Mouse (Mus musculus) c-Kit-positive CD71-negative TER-119-negative erythroid progenitor cells, embryonic 14.5 days (primary cell): ENCODE measurements around the gene Dis3l.
A peak's percentile ranks its signal among the peaks of the same experiment; 100 is the strongest.
"Not testable (repeated sequence)": the region's sequence is repeated elsewhere in the genome, so short reads cannot be mapped to it uniquely, and the experiment has no call there.

ENCODE experiments used
- DNase-seq: peaks from one replicate; pipeline ENCODE4 v3.0.0-alpha.2; 2013; ENCODE audit warnings: low read depth

Gene Dis3l

DNA sequence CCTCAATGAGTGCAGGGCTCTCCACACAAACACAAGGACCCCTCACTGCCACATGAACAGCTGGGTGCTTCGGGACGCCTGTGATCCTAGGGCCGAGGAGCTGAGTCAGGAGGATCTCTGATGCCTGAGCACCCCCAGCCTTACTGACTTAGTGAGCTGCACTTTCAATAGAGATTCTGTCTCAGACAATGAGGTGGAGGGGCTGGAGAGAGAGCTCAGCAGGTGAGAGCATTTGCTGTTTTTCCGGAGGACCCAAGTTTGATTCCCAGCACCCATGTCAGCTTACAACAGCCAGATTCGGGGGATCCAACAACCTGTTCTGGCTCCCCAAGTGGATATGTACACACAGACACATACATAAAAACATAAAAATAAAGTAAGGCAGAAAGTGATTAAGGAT lies 24.1 kb downstream of the Dis3l start:
- no peak for DNase-seq

DNA sequence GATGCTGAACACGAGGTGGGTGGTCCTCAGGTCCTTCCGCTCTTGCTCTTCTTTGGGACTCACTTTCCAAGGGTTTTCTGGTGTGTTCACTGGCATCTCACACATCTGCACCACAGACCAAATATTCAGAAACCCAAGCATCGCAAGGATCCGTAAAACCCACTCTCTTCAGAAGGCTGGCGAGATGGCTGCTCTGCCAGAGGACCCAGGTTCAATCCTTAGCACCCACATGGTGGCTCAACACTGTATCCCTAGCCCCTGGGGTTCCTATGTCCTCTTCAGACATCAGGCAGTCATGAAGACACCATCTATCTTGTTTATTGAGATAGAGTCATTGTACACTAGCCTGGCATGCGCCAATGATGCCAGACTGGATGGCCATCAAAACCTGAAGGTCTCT lies 26.4 kb downstream of the Dis3l start:
- no peak for DNase-seq

DNA sequence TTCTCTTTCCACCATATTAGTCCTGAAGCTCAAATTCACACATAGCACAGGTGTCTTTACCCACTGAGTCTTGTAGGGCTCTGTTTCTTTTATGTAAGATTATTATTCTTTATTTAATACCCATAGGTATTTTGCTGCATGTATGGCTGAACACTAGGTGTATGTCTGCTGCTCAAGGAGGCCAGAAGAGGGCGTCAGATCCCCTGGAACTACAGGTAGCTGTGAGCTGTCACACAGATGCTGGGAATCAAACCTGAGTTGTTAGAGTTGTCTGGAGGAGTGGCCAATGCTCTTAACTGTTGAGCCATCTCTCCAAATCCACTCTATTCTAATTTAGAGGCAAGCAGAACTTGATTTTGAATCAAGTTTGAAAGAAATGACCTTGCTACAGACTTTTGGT lies 29.0 kb downstream of the Dis3l start:
- no peak for DNase-seq

DNA sequence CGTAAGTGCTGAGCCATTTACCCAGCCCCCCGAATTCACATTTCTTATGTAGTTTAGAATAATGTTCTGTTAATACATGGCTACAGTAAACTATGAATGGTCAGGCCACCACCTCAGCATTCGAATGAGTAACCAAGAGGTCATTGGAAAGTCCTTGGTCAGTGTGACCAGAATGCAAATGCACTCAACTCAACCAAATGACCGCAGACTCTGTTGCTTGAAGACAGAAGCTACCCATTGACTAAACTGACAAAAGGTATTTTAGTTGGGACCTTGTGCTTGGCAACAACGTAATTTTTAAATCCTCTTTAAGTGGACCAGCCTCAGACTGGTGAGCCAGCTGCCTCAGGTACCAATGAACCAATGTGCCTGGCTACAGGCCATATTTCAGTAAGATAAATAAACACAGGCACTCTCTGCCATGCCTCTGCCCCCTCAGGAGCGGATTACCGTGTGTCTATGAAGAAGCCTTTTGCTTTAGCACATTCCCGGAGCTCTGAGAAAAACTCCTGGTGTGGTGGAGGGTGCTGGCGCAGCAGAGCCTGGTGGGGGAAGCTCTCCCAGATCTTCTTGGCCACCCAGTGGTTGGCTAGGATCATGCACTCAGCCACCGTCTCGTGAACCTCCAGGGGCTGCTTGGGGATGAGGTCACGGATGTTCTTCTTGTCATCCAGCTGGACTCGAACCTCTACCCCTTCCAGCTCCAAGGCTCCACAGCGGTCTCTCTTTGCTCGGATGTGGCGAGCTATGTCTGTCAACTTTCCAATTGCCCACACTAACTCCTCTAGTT lies 29.9 kb downstream of the Dis3l start:
- no peak for DNase-seq

DNA sequence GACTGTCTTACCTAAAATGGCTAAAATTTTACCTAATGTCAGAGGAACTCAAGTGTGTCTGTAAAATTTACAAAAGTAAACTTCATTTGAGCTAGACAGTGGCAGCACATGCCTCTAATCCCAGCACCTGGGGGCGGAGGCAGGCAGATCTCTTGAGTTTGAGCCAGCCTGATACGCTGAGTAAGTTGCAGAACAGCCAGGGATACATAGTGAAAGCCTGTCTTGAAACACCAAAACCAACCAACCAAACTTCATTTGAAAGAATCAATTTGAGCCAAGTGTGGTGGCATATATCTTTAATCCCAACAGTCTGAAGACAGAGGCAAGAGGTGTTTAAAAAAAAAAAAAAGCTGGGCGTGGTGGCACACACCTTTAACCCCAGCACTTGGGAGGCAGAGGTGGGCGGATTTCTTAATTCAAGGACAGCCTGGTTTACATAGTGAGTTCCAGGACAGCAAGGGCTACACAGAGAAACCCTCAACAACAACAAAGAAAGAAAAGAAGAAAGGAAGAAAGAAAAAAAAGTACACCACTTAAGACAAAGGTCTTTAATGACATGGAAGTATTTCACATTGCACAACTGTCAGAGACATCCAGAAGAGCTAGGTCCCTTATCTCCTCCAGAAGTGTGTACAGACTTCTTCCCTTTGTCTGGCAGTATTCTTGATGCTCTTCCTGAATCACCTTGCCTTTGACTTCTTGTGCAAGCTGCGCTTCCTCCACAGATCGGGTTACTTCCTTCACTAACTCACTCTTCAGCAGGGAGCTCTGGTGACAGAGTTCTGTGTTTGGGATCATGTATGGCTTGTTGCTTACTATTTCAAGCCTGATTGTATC lies 34.4 kb downstream of the Dis3l start:
- no peak for DNase-seq

DNA sequence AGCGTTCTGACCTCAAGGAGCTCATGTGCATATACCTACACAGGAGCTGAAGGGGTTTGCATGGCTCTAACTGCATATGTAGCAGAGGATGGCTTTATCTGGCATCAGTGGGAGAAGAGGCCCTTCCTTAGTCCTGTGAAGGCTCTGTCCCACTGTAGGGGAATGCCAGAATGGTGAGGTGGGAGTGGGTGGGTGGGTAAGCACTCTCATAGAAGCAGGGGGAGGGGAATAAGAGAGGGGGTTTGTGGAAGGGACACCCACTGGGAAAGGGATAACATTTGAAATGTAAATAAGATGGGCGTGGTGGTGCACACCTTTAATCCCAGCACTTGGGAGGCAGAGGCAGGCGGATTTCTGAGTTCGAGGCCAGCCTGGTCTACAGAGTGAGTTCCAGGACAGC lies 38.0 kb downstream of the Dis3l start:
- not testable (repeated sequence) for DNase-seq

DNA sequence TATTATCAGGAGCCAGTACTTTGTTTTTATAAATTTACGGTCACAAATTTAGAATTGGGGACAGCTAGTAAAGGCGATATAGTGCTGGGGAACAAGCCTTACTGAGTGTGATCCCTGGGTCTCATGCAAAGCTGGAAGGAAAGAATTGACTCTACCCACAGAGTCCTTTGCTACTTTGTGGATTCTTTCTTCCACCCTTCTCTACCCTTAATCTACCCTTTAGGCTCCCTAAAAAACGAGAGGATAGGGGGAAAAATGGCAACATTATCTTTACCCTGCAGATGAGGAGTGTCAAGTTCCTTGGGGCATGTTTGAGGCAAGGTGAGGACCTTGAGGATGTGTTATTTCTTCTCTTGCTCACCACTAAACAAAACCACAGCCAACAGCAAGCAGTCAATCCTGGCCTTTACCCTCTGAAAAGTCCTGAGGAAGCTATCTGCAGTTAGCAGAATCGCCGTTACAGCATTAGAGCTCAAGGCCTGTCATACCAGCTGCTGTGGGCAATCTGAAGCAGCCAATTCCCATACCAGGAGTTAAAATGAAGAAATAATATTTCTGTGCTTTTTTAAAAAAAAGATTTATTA lies 58.6 kb downstream of the Dis3l start:
- peak; percentile 28 for DNase-seq

DNA sequence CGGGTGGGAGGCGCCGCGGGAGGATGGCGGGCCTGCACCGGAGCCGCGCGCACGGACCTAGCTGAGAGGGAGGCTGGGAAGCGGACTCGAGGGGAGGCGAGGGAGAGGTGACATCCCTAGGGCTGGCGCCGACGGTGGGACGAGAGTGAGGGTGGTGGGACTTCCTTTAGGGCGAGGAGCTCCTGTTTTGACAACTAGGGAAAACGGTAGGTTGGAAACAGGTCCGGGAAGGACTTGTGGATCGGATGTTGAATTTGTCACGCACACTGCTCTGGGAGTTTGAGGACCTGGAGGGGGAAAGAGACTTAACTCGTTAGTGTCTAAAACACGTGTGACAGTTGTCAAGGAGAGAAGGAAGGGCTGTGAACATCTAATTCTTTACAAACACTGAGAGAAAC lies 59.3 kb downstream of the Dis3l start:
- no peak for DNase-seq

DNA sequence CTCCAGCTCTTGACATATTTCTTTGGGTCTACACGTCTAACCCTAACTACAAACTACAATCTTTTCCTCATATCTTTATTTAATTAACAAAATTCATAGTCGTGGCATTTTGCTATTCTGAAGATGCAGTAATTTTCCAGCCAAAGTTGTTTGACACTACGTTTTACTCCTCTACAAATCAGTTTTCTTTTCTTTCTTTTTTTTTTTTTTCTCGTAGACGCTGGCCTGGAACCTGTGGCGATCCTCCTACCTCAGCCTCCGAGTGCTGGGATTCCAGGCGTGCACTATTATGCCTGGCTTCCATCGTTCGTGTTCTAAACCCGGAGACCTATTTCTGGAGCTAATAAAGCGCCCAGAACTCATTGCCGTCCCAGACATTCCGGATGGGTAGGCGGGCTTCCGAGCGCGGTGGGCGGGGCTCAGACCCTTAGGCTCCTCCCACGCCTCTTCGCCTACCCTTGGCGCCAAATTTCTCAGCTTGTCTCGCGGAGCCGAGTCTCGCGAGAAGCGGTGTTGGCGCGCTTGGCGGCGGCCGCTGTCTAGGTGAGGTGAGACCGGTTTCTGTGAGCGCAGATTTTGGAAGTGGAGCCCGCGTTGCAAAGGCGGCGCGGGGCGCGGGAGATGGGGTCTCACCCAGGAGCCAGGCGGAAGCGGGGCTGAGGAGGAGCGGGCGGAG lies 59.8 kb downstream of the Dis3l start, which contains the start of gene Tipin:
Tipin (plus strand) TSS at position 477 of the 676 bp plus-strand sequence.
- peak; percentile 91 for DNase-seq

DNA sequence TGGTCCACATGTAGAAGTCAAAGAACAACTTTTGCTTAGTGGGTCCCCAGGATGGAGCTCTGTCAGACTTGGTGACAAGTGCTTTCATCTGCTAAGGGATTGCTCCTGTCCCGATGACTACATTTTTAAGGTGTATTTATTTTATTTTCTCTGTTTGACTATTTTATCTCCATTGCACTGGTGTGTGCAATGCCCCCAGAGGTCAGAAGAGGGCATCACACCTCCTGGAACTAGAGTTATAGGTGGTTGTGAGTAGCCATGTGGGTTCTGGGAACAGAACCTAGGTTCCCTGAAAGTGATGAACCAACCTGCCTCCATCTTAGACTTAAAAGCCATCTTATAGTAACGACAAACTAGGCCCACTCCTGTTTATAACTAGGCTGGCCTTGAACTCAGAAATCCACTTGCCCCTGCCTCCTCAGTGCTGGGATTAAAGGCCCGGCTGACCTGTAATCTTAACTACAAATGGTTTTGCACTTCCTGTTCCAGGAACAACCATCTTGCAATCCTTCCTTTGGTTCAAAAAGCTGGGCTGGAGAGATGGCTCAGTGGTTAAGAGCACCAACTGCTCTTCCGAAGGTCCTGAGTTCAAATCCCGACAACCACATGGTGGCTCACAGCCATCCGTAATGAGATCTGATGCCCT lies 62.3 kb downstream of the Dis3l start:
- DNase-seq = no peak

DNA sequence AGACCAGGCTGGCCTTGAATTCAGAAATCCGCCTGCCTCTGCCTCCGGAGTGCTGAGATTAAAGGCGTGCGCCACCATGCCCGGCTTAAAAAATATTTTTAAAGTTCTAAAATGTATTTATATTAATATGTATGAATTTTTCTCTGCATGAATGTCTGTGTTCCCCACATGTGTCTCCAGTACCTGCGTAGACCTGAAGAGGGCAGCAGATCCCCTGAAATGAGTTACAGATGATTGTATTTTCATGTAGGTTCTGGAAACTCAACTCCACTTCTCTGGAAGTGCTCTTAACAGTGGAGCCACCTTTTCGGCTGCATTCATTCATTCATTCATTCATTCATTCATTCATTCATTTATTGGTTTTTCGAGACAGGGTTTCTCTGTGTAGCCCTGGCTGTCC lies 63.4 kb downstream of the Dis3l start:
- DNase-seq = peak; percentile 85

DNA sequence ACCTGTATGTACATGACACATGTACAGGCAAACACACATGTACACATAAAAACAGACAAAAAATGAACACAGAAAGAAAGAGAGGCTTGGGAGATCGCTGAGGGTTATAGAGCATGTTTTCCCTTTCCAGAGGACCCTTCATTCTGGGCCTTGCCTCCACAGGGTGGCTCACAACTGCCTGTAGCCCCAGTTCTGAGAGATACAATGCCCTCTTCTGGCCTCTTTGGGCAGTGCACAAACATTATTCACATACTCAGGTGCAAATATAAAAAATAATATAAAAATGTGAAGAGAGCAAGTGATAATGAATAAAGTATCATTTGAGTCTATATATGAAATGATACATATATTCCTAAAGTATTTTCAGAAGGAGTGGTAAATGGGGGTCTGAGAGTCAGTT lies 66.2 kb downstream of the Dis3l start:
- peak; percentile 50 for DNase-seq

DNA sequence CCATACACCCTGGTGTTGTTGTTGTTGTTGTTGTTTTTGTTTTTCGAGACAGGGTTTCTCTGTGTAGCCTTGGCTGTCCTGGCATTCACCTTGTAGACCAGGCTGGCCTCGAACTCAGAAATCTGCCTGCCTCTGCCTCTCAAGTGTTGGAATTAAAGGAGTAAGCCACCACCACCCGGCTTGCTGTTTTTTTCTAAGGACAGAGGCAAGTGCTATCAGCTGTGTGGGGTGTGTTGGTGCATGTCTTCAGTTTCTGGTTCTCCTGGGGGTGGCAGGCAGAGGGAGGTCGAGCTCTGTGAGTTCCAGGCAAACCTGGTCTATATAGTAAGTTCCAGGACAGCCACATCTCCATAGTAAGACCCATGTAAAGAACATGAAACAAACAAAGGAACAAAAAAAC lies 66.8 kb downstream of the Dis3l start:
- no peak for DNase-seq

DNA sequence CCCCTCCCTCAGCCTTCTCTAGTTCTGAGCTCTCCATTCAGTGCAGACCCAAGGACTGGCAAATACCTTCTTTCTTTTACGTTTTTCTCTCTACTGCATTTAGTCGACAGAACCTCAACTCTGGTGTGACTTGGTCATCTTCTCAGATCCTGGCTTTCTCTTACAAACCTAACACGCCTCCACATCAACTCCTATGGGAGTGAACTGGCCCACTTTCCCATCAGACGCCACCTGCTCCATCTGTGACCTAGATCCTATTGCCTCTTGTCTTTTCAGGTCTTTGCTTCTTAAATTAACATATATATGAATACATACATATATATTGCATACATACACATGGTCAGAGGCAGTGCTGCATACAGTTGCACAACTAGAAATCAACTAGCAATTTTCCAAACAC lies 67.3 kb downstream of the Dis3l start:
- no peak for DNase-seq

DNA sequence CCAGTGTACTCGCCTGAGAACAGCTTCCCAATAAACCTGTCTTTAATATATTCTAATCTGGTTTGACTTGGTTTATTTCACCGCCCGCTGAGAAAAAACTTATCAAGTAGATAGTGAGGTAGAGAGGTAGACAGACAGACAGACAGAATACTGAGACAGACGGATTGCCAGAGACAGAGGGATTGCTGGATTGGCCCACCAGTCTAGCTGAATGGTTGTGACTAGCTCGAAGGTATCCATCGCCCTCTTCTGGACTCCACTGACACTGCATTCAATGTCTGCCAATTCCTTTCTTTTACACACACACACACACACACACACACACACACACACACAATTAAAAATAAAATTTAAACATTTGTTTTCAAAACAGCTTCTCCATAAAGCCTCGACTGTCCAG lies 68.5 kb downstream of the Dis3l start:
- peak; percentile 48 for DNase-seq

DNA sequence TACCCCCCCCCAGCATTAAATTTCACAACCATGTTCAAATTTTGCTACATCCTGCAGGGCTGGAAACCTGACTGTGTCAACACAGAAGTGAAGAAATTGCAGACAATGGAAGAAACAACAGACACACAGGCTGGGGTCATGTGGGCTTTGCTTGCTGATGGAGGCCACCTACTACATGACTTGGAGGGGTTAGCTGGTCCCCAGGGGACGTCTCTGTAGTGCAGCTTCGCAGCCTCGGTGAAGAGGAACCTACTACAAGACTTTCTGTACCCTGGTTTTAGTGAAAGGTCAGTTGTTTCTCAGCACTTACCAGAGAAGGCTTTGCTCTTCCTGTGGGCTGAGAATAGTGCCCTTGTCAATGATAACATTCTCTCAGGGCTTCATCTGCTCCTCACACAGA lies 69.8 kb downstream of the Dis3l start:
- no peak for DNase-seq

DNA sequence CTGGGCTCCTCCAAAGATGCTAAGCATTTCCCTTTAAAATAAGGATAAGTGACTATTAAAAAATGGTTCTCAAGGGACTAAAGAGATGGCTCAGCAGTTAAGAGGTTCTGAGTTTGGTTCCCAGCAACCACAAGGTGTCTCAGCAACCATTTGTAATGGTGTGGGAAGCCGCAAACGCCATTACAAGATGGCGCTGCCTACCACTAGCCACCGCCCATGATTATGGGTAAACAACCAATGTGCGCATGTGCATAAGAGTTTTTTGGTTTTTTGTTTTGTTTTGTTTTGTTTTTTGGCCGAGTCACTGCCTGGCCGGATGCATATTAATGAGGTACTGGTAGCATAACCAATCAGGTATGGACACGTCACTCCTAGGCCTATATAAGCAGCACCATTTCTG lies 72.3 kb downstream of the Dis3l start:
- DNase-seq = not testable (repeated sequence)

DNA sequence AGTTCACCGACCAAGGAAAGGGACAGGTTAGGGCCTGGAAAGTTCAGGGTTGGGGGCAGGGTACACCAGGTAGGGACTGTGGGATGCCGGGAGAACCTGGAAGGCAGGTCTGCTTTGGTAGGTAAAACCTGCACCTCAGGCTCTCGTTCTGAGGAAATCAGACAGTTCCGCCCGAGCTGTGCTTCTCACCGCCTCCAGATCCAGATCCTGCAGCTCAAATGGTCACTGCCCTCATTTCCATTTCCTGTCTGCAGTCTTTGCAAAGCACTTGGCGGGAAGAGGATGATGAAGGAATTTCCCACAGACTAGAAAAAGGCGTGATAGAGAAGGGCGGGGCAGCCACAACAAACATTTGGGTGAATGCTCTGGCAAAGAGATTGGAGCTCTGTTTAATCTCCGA lies 72.9 kb downstream of the Dis3l start:
- DNase-seq = no peak

DNA sequence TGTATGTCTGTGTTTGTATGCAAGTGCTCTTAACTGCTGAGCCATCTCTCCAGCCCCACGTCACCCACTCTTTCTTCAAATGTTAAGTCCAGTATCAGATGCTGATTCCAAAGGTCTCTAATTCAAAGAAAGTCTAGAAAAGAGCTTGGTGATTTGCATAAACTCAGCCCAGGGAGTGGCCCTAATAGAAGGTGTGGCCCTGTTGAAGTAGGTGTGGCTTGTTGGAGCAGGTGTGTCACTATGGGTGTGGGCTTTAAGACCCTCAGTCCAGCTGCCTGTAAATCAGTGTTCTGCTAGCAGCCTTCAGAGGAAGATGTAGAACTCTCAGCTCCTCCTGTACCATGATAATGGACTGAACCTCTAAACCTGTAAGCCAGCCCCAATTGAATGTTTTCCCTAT lies 73.9 kb downstream of the Dis3l start:
- DNase-seq = no peak

DNA sequence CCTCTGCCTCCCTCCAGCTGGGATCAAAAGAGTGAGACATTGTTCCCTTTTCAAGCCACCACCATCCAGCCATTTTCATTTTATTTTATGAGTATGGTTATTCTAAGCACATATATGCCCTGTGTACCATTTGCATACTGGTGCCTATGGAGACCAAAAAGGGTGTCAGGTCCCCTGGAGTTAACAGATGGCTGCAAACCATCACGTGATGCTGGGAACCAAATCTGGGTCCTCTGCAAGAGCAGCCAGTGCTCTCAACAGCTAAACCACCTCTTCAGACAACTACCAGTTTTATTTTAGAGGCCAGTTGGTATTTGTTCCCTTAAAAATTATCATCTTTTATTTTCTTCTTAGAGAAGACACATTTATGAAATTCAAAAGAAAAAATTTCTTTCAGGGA lies 76.3 kb downstream of the Dis3l start:
- no peak for DNase-seq

DNA sequence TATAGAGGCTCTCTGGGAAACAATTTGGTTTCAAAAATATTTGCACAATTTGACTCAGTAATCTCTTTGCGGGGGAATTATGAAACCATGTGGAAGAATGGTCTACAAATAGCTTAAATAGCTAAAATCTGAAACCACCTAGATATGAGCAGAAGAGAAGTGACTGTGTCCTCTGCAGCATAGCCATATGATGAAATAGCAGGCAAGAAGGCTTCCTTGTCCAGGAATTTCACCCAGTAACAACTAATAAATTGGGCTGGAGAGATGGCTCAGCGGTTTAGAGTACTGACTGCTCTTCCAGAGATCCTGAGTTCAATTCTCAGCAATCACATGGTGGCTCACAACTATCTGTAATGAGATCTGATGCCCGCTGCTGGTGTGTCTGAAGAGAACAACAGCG lies 80.1 kb downstream of the Dis3l start:
- no peak for DNase-seq

DNA sequence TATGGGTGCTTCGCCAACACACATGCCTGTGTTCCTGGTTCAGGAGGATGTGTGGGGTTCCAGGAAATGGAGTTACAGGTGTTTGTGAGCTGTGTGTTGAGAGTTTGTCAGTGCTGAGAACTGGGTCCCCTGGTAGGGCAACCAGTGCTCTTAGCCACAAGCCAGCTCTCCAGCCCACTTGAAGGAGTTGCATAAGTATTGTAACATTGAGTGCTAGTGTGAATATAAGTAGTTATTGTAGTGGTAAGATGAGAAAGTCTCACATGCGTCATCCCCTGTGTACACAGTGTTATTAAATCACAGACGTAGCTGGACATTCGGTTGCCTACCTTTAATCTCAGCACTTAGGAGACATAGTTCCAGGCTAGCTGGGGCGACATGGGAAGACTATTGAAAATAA lies 81.2 kb downstream of the Dis3l start:
- DNase-seq = no peak
